8 mouse cellular contexts compared by ENCODE assay signal in the genomic region with DNA sequence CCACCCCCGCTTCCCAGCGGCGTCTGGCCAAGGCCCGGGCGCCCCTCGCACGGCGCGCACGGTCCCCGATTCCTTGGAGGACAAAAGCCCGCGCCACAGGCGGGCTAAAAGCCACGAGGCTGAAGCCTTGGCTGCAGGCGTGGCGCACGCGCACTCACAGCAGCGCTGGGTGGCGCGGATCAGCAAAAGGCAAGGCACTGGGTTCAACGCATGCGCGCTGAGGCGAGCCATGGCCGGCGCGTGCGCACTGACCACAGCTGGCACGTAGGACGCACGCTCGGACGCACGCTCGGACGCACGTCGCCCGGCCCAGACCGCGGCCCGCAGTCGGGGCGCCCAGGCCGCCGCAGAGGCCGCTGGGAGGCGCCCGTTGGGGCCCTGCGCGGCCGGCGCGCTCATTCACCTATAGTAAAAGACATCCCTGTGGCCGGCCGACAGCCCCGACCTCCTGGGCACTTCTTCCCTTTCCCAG. TPM values are rescaled to one million over a fixed set of nuclear protein-coding genes. Genes with fewer than 3 reads are reported as not detected.
DNase-seq lines count a peak whose midpoint lies in the region; ATAC-seq lines count a peak whose summit lies in the region.

No protein-coding gene starts in this region.

- ATAC-seq in hindbrain, embryonic 12.5 days (ENCODE audit: low FRiP score), result peak; percentile 85

- H3K4me2 ChIP-seq in hindbrain, embryonic 12.5 days (replicated peaks), result peak overlapping the region; percentile 83

- no peaks in the 10 kb centered on the region for H3K9me3 ChIP-seq in hindbrain, embryonic 12.5 days (replicated peaks)

- H3K27ac ChIP-seq in hindbrain, embryonic 12.5 days, result peak overlapping the region; percentile 99

- peak overlapping the region; percentile 90 for H3K9ac ChIP-seq in hindbrain, embryonic 12.5 days

- peak overlapping the region; percentile 72 for H3K4me3 ChIP-seq in hindbrain, embryonic 12.5 days

- peaks cover 50% of the 10 kb centered on the region for H3K36me3 ChIP-seq in hindbrain, embryonic 12.5 days

- peaks cover 26% of the 10 kb centered on the region for H3K4me1 ChIP-seq in hindbrain, embryonic 12.5 days

- under 1% methylated on average over 59 of the region's 59 CpGs for WGBS in hindbrain, embryonic 12.5 days

- peak; percentile 98 for DNase-seq in MN1 (ENCODE audit: low spot score)
- peak; percentile 98 for DNase-seq in cerebellum, adult 9-10 months
- peak; percentile 94 to 98 for DNase-seq in frontal cortex, adult 2 months (ENCODE audit: extremely low spot score in 1 of 2, low spot score in 1 of 2)
- DNase-seq in layer of hippocampus, postnatal 14 days (ENCODE audit: low spot score in 2 of 2), result peak; percentile 98
- peak; percentile 99 for DNase-seq in lung, postnatal 14 days
- DNase-seq in retina, adult 2 months (ENCODE audit: low read depth, low spot score), result peak; percentile 98
- DNase-seq in thymus, postnatal 36 days, result peak; percentile 96 to 98

- H3K27me3 ChIP-seq in hindbrain, embryonic 12.5 days, result no peaks in the 10 kb centered on the region

RNA-seq across cellular contexts. Expression of gene Mbd3, which starts 0.6 kb away (rescaled TPM):
- polyA plus RNA-seq in frontal cortex, adult 2 months (2012; rRNA removed), result 200 and 215 TPM in 2 replicates
- polyA plus RNA-seq in hindbrain, embryonic 12.5 days (2016; fragmentation: Nextera tagmentation; extraction: Ambion mirVana), result 275 and 296 TPM in 2 replicates
- total RNA-seq in layer of hippocampus, postnatal 14 days (2021), result 100 to 1,000 TPM; 121 to 131 TPM

RNA-seq across cellular contexts. Expression of gene Uqcr11, which starts 7.9 kb away (rescaled TPM):
- polyA plus RNA-seq in frontal cortex, adult 2 months (2012; rRNA removed), result 1,306 and 1,773 TPM in 2 replicates
- 312 and 406 TPM in 2 replicates for polyA plus RNA-seq in hindbrain, embryonic 12.5 days (2016; fragmentation: Nextera tagmentation; extraction: Ambion mirVana)
- total RNA-seq in layer of hippocampus, postnatal 14 days (2021), result 100 to 1,000 TPM; 620 to 655 TPM

RNA-seq across cellular contexts. Expression of gene Mex3d, which starts 11.3 kb away (rescaled TPM):
- 17.2 and 17.7 TPM in 2 replicates for polyA plus RNA-seq in frontal cortex, adult 2 months (2012; rRNA removed)
- 21.4 and 24.8 TPM in 2 replicates for polyA plus RNA-seq in hindbrain, embryonic 12.5 days (2016; fragmentation: Nextera tagmentation; extraction: Ambion mirVana)
- 10 to 100 TPM; 20.3 to 24.2 TPM for total RNA-seq in layer of hippocampus, postnatal 14 days (2021)

RNA-seq across cellular contexts. Expression of gene Tcf3, which starts 34.7 kb away (rescaled TPM):
- 33.5 and 34.2 TPM in 2 replicates for polyA plus RNA-seq in frontal cortex, adult 2 months (2012; rRNA removed)
- polyA plus RNA-seq in hindbrain, embryonic 12.5 days (2016; fragmentation: Nextera tagmentation; extraction: Ambion mirVana), result 176 and 178 TPM in 2 replicates
- total RNA-seq in layer of hippocampus, postnatal 14 days (2021), result 10 to 100 TPM; 33.3 to 35.0 TPM

RNA-seq across cellular contexts. Expression of gene Plk5, which starts 42.5 kb away (rescaled TPM):
- polyA plus RNA-seq in frontal cortex, adult 2 months (2012; rRNA removed), result 24.9 and 33.3 TPM in 2 replicates
- 0.35 and 0.50 TPM in 2 replicates for polyA plus RNA-seq in hindbrain, embryonic 12.5 days (2016; fragmentation: Nextera tagmentation; extraction: Ambion mirVana)
- 1 to 10 TPM; 3.2 to 3.4 TPM for total RNA-seq in layer of hippocampus, postnatal 14 days (2021)

Comparison
In these comparisons a context has a peak if more than half of its experiments do, and no peak if none do; other contexts are left out.
1. Peak in every context shown above with its lines: DNase-seq, ATAC-seq, H3K4me3 ChIP-seq and H3K27ac ChIP-seq.